Mouse (Mus musculus) CD4-positive, CD25-positive, alpha-beta regulatory T cell, adult 2 months (primary cell): ENCODE measurements around the gene Smg5.

Experiments
- DNase-seq: peaks from one replicate; pipeline ENCODE4 v3.0.0-alpha.2; 2012; ENCODE audit warnings: low read depth, low spot score

Gene Smg5

DNA sequence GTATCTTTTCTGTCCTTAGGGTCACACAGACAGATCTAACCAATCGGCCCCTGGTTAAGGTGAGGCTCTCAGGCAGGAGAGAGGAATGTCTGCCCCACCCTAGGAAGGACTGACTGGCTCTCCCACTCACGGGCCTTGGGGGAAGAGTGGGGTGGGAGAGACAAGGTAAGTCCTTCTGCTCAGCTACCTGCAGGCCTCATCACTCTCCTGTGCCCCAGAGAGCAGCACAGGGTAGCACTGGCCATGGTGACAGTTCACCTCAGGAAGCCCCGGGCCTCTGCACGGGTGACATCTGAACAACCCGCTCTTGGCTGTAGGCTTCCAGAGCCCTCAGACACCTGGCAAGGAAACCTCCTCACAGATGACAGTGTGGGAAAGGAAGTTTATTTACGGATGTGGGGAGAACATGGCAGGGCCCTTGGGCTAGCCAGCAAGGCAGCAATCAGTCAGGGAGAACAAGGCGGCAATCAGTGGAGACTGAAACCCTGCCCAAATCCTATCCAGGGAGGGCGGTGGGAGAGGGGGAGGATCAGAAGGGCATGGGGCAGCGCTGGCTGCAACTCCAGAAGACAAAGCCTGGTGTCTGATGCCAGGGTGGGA lies 57.8 kb downstream of the Smg5 start:
- no peak for DNase-seq

DNA sequence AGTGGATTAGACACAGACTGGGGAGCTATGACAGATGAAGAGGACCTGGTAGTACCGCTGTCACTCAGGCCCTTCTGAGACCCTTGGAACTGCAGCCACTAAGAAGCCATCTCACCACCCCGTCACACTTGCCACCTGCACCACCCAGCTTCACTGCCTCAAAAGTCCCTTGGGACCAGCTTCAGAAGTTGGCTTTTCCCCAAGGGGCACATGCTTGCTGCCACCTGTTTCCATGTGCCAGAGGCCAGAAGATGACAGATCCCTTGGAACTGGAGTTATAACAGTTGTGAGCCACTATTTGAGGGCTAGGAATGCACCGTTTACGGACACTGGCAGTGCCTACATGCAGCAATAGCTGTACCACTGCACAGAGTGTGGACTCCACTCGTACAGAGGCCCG lies 59.2 kb downstream of the Smg5 start:
- no peak for DNase-seq

DNA sequence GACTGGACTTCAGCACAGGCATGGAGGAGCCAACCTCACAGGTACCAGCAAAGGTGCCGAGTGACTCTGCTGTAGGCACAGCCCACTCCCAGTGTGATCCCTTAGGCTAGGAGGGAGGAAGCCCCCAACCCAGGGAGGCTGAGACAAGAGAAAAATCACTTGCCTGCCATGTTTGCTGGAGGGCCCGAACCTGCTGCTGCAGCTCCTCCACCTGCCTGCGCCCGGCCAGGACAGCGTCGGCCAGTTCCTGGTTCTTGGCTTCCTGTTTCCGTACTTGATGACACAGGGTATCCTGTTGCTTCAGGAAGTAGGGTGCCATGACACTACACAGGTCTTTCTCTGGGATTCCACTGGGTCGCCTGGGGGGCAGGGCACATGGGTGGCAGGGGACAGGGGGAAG lies 59.7 kb downstream of the Smg5 start:
- DNase-seq: no peak

DNA sequence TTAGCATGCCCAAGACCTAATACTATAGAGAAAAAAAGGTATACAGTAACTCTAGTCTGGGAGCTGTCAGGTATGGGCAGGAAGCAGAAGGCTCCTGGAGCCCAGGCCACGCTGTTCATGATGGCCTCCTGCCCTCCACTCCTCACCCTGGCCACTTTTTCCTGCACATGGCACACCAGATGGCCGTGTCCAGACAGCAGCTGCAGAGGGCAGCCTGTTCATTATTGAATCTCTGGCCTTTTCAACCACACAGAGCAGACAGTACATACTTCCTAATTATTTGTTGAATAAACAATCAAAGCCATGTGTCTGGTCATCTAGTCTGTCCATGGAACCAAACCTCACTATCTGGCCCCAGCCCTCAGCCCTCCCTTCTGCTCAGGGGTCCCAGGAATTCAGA lies 62.6 kb downstream of the Smg5 start:
- no peak for DNase-seq

DNA sequence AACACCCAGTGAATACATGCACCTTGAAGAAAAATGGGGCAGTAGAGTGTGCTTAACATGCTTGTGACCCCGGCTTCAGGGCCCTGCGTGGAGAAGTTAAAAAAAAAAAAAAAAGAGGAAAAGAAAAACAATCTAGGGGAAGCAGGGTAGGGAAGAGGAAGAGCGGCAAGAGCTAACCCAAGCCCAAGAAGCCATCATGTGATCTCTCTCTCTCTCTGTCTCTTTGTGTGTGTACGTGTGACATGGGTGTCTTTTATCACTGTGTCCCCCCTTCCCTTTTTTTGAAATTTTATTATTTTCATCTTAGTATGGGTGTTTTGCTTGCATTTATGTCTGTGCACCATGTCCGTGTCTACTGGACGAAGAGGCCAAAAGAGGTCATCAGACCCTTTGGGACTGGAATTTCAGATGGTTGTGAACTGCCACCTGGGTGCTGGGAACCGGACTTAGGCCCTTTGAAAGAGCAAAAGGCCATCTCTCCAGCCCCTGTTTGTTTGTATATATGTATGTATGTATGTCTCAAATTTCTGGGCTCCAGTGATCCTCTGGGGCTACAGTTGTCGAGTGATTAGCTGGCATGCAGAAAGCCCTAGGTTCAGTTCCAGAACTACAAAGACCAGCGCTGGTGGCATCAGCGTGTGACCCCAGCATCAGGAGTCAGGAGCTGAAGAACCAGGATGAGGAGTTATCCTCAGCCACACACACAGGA lies 67.6 kb downstream of the Smg5 start:
- no peak for DNase-seq

DNA sequence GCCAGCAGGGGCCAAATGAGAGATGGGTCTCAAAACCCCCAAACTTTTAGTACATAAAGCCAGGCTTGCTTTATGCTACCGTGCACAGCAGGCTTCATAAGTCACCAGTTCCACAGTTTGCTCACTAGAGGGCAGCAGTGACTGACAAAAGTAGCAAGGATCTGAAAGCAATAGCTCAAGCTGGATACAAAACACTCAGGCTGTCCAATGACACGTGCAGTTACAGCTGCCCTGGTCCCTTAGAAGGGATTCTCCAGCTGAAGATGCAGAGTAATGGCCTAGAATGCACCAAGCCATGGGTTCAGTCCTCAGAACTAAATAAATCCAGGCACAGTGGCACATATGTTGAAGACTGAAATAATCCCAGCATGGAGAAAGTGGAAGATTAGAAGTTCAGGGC lies 71.0 kb downstream of the Smg5 start:
- peak; percentile 91 for DNase-seq

DNA sequence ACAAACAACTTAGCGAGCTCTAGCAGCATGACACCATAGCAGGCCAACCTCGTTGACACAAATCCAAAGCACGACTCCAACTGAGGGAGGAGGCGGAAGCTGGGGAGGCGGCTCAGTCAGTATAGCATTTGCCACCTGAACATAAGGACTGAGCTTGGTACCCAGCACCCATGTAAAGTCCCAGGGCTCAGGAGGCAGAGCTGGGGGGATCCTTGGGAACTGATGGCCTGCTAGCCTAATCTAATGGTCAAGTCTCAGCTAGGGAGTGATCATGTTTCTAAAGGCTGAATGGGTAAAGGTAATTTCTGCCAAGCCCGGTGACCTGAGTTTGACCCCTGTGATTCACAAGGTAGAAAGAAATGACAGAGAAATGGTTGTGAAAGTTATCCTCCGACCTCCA lies 71.5 kb downstream of the Smg5 start:
- DNase-seq: no peak

DNA sequence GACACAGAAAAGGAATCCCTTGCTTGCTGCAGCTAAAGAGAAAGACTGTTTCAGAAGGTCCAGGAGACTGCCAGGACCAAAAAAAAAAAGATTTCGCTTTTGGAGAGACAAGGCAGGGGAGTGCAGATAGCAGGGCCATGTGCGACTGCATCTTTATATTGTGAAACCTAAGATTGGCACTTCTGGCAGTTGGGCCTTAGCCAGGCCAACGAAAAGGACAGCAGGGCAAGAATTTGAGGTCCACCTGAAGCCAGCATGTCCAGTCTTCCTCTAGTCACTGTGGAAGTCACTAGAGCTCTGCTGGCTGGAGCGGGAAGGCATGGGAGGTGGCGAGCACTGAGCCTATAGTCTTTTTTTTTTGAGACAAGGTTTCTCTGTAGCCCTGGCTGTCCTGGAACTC lies 72.9 kb downstream of the Smg5 start:
- DNase-seq: no peak

DNA sequence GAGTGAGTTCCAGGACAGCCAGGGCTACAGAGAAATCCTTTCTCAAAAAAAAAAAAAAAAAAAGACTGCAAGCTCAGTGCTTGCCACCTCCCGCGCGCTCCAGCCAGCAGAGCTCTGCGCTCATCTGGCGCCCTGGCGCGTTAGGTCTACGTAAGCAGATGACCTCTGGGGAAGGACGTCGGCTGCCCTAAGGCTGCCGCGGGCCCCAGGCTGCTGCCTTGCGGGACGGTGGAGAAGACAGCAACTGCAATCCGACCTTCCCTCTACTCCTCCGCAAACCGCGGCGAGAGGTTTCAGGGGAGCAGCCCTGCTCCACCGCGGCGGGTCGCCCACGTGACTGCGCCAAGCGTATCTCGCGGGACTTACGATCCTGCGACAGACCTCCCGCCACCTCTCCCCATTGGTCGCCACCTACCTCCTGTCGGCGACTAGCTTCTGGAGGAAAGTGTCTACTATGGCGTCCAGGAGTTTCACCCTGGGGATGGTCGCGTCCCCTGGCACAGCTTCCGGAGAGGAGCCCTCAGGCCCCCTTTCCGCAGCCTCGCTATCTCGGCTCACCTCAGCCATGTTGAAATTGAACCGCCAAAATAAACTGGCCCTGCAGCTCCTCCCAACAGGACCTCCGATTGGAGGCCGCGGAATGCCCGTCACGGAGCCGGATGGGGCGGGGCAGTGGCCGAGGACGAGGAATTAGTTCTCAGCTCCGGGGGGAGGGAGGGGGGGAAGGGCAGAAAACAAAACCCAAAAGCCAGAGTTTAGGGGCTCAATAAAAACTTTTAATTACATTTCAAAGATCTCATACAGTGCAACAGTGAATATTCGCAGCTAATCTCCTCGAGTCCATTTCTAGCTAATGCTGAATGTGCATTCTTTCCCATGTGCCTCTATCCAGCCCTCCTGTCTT lies 73.9 kb downstream of the Smg5 start, which contains the start of gene Pmf1:
Gene Pmf1, minus strand, starts transcription at position 591 of the 904 bp plus-strand sequence.
- DNase-seq: peak; percentile 95

DNA sequence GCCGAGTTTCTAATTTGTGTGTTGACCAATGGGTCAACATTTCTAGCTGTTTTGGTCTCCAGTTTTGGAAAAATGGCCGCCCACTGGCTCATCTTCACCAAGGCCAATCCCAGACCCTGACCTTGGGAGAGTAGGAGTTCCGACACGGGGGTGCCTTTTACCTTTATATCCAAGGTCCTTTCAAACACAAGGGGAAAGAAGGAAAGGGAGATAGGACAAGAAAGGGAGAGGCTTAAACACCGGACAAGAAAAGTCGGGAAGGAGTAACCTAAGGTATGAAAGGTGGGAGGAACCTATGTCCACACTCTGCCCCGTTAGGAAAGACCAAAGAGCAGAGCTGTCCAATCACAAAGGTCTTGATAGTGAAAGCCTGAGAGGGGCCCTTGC lies 74.6 kb downstream of the Smg5 start:
- no peak for DNase-seq

DNA sequence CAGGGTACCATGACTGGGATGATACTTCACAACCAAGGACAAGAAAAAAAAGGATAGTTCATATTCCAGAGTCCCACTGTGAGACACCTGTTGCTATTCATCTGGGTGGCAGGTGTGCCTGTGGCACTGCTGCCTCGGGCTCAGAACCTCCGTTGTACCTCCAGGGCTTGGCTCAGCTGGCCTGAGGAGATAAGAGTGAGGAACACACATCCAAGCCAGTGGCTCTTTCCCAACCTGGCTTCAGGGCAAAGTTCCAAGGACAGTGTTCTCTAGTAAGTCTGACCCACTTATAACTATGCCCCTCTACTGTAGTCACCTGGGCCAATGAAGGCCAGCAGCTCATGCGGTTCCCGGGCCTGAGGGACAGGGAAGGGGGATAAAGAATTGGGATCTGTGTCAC lies 75.6 kb downstream of the Smg5 start:
- DNase-seq: no peak
